Mouse (Mus musculus) NIH3T3 (cell line): Measurements from ENCODE around the gene Cd163l1.

ENCODE experiments used
- DNase-seq: peaks from one replicate; pipeline ENCODE4 v3.0.0-alpha.2; 2012; ENCODE audit warnings: low read depth

The Cd163l1 gene

GRCm38 (mm10) chr7:140217967-140218366, at the start of gene Cd163l1:
Cd163l1 (plus strand) TSS chr7:140218267.
- DNase-seq = no peak

- peak; percentile 48 for DNase-seq
Measured at GRCm38 (mm10) chr7:140169386-140169785, 48.7 kb upstream of the Cd163l1 start.

- no peak for DNase-seq
Measured at GRCm38 (mm10) chr7:140170863-140171262, 47.2 kb upstream of the Cd163l1 start.

- DNase-seq = no peak
Measured at GRCm38 (mm10) chr7:140172936-140173335, 45.1 kb upstream of the Cd163l1 start, which contains the start of gene Olfr523. Olfr523 (plus strand) TSS chr7:140173217.

GRCm38 (mm10) chr7:140179176-140179575, 38.9 kb upstream of the Cd163l1 start:
- DNase-seq = no peak

- no peak for DNase-seq
Measured at GRCm38 (mm10) chr7:140180692-140181091, 37.4 kb upstream of the Cd163l1 start.

- no peak for DNase-seq
Measured at GRCm38 (mm10) chr7:140184206-140184605, 33.9 kb upstream of the Cd163l1 start.

- no peak for DNase-seq
Measured at GRCm38 (mm10) chr7:140186646-140187620, 31.1 kb upstream of the Cd163l1 start.

GRCm38 (mm10) chr7:140187721-140188390, 30.2 kb upstream of the Cd163l1 start:
- DNase-seq = no peak

GRCm38 (mm10) chr7:140188391-140189328, 29.4 kb upstream of the Cd163l1 start:
- peak; percentile 57 for DNase-seq

GRCm38 (mm10) chr7:140190435-140190834, 27.6 kb upstream of the Cd163l1 start:
- DNase-seq = no peak

GRCm38 (mm10) chr7:140192445-140192844, 25.6 kb upstream of the Cd163l1 start:
- no peak for DNase-seq

GRCm38 (mm10) chr7:140192851-140193250, 25.2 kb upstream of the Cd163l1 start:
- DNase-seq = no peak

- no peak for DNase-seq
Measured at GRCm38 (mm10) chr7:140194031-140194430, 24.0 kb upstream of the Cd163l1 start.

- no peak for DNase-seq
Measured at GRCm38 (mm10) chr7:140196002-140196401, 22.1 kb upstream of the Cd163l1 start.

GRCm38 (mm10) chr7:140201090-140201489, 17.0 kb upstream of the Cd163l1 start:
- no peak for DNase-seq

- DNase-seq = no peak
Measured at GRCm38 (mm10) chr7:140205864-140206263, 12.2 kb upstream of the Cd163l1 start, which contains the start of gene Olfr524. Olfr524 (minus strand) TSS chr7:140205964.

- DNase-seq = no peak
Measured at GRCm38 (mm10) chr7:140206904-140207303, 11.2 kb upstream of the Cd163l1 start.

- no peak for DNase-seq
Measured at GRCm38 (mm10) chr7:140208153-140208552, 9.9 kb upstream of the Cd163l1 start.

GRCm38 (mm10) chr7:140208677-140209076, 9.4 kb upstream of the Cd163l1 start:
- no peak for DNase-seq

GRCm38 (mm10) chr7:140213841-140214240, 4.2 kb upstream of the Cd163l1 start:
- no peak for DNase-seq

- peak; percentile 15 for DNase-seq
Measured at GRCm38 (mm10) chr7:140219268-140219667, 1.2 kb downstream of the Cd163l1 start.
